Mouse (Mus musculus) bone marrow, adult 2 months (tissue): Measurements from ENCODE around the gene Mtor.

Experiments used
- CTCF ChIP-seq: fragments of 200-500 bp; IDR thresholded peaks from 2 replicates; pipeline ENCODE4 v1.5.1; 2011; ENCODE audit warnings: low read length, control low read depth; ENCODE audit not compliant: control insufficient read depth, insufficient read depth
- POLR2A ChIP-seq: fragments of 200-500 bp; IDR thresholded peaks from 2 replicates; pipeline ENCODE4 v1.6.1; 2011; ENCODE audit warnings: low read depth, mild to moderate bottlenecking, control low read depth, low read length, borderline replicate concordance; ENCODE audit not compliant: control insufficient read depth

DNA sequence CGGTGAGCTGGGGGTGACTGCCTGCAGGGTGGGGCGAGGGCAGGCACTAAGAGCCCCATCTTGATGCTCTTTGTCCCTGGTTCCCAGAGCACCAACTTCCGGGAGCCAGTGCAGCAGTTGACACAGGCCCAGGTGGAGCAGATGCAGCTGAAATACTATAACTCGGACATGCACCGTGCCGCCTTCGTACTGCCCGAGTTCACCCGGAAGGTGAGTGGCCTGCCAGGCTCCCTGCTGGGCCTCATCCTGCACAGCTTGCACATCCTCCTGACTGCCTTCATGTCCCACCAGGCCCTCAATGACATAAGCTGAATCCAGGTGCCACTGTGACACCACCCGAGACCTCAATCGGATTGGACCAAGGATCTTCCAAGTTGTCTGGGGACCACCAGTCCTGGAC, 145.6 kb downstream of the Mtor start:
- no peak for TF ChIP-seq CTCF
- TF ChIP-seq POLR2A = no peak
